Mouse (Mus musculus) midbrain, postnatal 0 days (tissue): ENCODE data around the gene Chka. TPM values are rescaled to one million over a fixed set of nuclear protein-coding genes. Genes with fewer than 3 reads are reported as not detected.

Experiments
- ATAC-seq: fragments of 200-750 bp; cut with Nextera tagmentation; 2 replicates; pipeline ENCODE4 v1.8.0; 2017; ENCODE audit warnings: moderate number of reproducible peaks, mild to moderate bottlenecking, moderate TSS enrichment, moderate library complexity; ENCODE audit not compliant: low FRiP score
- DNase-seq: peaks from one replicate; pipeline ENCODE4 v3.0.0-alpha.2; 2015; ENCODE audit warnings: low spot score
- H3K27ac ChIP-seq: fragments of 300-500 bp; sonication (generic); 2 replicates; pipeline ENCODE4 v1.5.1; 2014; ENCODE audit warnings: low read depth, mild to moderate bottlenecking, low read length, mixed read lengths
- H3K27me3 ChIP-seq: fragments of 300-500 bp; sonication (generic); 2 replicates; pipeline ENCODE4 v1.6.1; 2014; ENCODE audit warnings: low read length, control low read depth, mixed read lengths; ENCODE audit not compliant: insufficient read depth
- H3K36me3 ChIP-seq: fragments of 300-500 bp; sonication (generic); 2 replicates; pipeline ENCODE4 v1.6.1; 2014; ENCODE audit warnings: low read length, control low read depth, mixed read lengths; ENCODE audit not compliant: insufficient read depth
- H3K4me1 ChIP-seq: fragments of 300-500 bp; sonication (generic); 2 replicates; pipeline ENCODE4 v1.6.1; 2014; ENCODE audit warnings: mild to moderate bottlenecking, control low read depth, antibody characterized with exemption, low read length, mixed read lengths; ENCODE audit not compliant: insufficient read depth
- H3K4me2 ChIP-seq: fragments of 300-500 bp; sonication (generic); 2 replicates; pipeline ENCODE4 v1.6.1; 2014; ENCODE audit warnings: low read depth, mild to moderate bottlenecking, low read length, mixed read lengths; ENCODE audit not compliant: poor library complexity, severe bottlenecking
- H3K4me3 ChIP-seq: fragments of 300-500 bp; sonication (generic); 2 replicates; pipeline ENCODE4 v1.5.1; 2014; ENCODE audit warnings: low read depth, mild to moderate bottlenecking, low read length, moderate library complexity
- H3K9ac ChIP-seq: fragments of 300-500 bp; sonication (generic); replicated peaks from 2 replicates; pipeline ENCODE4 v1.6.1; 2014; ENCODE audit warnings: mild to moderate bottlenecking, low read length, moderate library complexity, mixed read lengths; ENCODE audit not compliant: poor library complexity, severe bottlenecking
- H3K9me3 ChIP-seq: fragments of 300-500 bp; sonication (generic); 2 replicates; pipeline ENCODE4 v1.6.1; 2016; ENCODE audit warnings: low read length, control low read depth
- CTCF ChIP-seq: IDR thresholded peaks from 2 replicates; pipeline ENCODE4 v1.5.1; 2016; ENCODE audit warnings: antibody characterized with exemption, mild to moderate bottlenecking
- WGBS: fragments of 180-500 bp; shearing (Covaris S2); extraction: QIAGEN DNeasy Blood & Tissue Kit; methylation state at CpG from one replicate; pipeline ENCODE4 v1.1.7; 2014; 5-methylcytosine and 5-hydroxymethylcytosine counted together
- polyA plus RNA-seq: library from polyadenylated mRNA; unstranded; fragments of >200 nt; fragmentation: Nextera tagmentation; extraction: Ambion mirVana; gene quantifications from 2 replicates; pipeline ENCODE4 v1.2.1, GENCODE M21; 2015
- total RNA-seq: library from RNA; depleted of rRNA; stranded (reverse); fragments of >200 nt; gene quantifications from 2 replicates; pipeline ENCODE4 v1.2.3, GENCODE M21; 2014

The Chka gene
- total and polyA plus RNA-seq, 2 experiments from 2014 or later = 56.3 to 62.7 TPM

DNA sequence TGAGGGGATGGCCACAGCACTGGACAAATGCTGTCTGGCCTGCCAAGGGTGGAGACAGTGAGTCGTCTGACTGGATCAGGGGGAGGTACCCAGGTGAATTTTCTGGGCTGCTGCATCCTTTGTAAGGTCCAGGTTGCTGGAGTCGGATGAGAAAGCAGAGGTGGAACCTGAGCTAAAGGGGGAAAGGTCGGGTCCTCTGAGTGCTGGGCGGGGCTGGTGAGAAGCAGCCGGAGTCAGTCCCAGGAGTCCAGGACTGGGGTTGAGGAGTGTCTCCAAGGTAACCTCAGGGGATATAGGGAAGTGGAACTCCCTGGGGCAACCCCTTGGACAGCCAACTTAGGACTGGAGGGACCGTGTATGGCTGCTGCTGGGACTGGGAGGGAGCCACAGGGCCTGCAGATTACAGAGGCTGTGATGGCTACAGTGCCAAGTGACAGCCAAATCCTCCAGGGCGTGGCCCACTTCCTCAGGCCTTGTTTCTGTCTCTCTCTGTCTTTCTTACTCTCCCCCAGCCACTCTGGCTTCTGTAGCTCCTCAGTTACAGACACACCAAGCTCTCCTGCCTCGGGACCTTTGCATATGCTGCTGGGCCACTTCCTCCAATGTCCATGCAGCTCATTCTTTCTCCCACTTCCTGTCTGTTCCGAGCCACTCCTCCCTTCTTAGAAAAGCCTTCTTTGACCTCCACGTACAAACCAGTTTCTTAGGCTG is 71.2 kb downstream of the Chka start:
- H3K9me3 ChIP-seq = no peaks in the 10 kb centered on the region

DNA sequence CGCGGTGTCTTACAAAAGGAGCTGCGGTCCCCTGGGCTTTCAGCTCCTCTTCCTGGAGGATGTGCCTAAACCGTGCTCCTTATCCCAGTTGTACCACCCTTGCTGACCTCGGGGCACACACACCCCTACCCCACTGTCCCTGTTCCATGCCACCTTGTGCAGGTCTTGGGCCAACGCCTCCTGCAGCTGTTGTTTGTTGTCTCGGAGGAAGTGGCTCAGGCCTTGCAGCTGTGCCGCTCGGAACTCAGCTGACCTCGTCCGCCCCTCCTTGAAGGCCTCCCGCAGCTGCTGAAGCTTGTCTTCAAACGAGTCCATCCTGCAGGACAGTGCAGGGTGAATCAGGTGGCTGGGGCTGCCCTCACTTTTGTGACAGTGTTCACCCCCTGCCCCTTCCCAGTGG is 72.0 kb downstream of the Chka start:
- ATAC-seq = 0 out of 2 replicates have a peak, but pooled peaks have one; percentile 13
- Histone ChIP-seq H3K36me3 (no peaks in the 10 kb centered on the region), H3K27me3 (no peaks in the 10 kb centered on the region), H3K4me1 (no peaks in the 10 kb centered on the region), H3K9ac (no peak overlapping the region), H3K27ac (no peak overlapping the region), H3K4me2 (no peak overlapping the region), H3K4me3 (no peak overlapping the region), H3K9me3 (no peaks in the 10 kb centered on the region)
- no peak for TF ChIP-seq CTCF
- DNase-seq = no peak
- 58% methylated on average over 13 of the region's 13 CpGs for WGBS

More for the DNA sequence above, 71.2 kb downstream of the Chka start:
- no peaks in the 10 kb centered on the region for H3K27me3 ChIP-seq
- WGBS = 58% methylated on average over 10 of the region's 10 CpGs
- H3K4me1 ChIP-seq = no peaks in the 10 kb centered on the region
- no peak overlapping the region for H3K4me3 ChIP-seq
- TF ChIP-seq CTCF = no peak
- H3K4me2 ChIP-seq = no peak overlapping the region
- no peak overlapping the region for H3K9ac ChIP-seq
- no peaks in the 10 kb centered on the region for H3K36me3 ChIP-seq
- no peak for DNase-seq
- ATAC-seq = no peak
- no peak overlapping the region for H3K27ac ChIP-seq

DNA sequence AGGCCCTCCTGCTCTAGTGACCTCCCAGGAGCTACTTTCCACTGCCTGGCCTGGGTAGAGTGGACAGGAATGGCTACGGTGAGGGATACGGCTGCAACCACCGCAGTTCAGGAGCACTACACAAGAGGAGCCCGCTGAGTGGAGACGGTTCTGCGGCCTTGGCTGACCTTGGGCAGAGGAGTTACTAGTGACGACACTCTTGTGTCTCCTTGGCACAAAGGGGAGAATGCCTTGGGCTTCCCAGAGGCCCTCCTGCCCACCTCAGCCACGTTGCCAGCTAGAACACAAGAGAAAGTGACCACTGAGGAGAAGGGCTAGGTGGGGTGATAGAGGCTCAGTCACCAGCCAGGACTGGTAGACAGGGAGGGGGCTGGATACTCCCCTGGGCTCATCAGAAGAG is 72.6 kb downstream of the Chka start:
- no peaks in the 10 kb centered on the region for H3K9me3 ChIP-seq
- H3K27ac ChIP-seq = no peak overlapping the region
- no peak for TF ChIP-seq CTCF
- DNase-seq = no peak
- no peak overlapping the region for H3K4me3 ChIP-seq
- no peaks in the 10 kb centered on the region for H3K4me1 ChIP-seq
- H3K4me2 ChIP-seq = no peak overlapping the region
- no peak overlapping the region for H3K9ac ChIP-seq
- no peak for ATAC-seq
- 78% methylated on average over 8 of the region's 8 CpGs for WGBS
- H3K27me3 ChIP-seq = no peaks in the 10 kb centered on the region
- H3K36me3 ChIP-seq = no peaks in the 10 kb centered on the region

DNA sequence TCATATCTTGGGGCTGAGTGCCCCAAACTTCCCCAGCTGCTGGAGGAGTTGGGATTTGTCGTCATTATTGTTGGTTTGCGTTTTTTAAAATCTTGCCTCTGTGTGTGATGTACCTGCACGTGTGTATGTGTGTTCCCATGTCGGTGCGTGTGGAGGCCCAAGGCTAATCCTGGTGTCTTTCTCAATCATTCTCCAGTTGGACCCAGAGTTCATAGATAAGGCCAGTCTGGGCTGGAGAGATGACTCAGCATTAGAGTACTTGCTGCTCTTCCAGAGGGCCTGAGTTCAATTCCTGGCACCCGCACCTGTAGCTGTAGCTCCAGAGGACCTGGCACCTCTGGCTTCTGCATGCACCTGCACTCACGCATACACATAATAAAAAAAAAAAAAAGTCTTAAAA is 73.3 kb downstream of the Chka start:
- WGBS = 93% methylated on average over 7 of the region's 7 CpGs
- no peak overlapping the region for H3K27ac ChIP-seq
- no peak overlapping the region for H3K9ac ChIP-seq
- H3K4me2 ChIP-seq = no peak overlapping the region
- H3K27me3 ChIP-seq = no peaks in the 10 kb centered on the region
- no peak overlapping the region for H3K4me3 ChIP-seq
- TF ChIP-seq CTCF = no peak
- ATAC-seq (no peak), DNase-seq (no peak)
- H3K9me3 ChIP-seq = no peaks in the 10 kb centered on the region
- H3K36me3 ChIP-seq = no peaks in the 10 kb centered on the region
- H3K4me1 ChIP-seq = no peaks in the 10 kb centered on the region

DNA sequence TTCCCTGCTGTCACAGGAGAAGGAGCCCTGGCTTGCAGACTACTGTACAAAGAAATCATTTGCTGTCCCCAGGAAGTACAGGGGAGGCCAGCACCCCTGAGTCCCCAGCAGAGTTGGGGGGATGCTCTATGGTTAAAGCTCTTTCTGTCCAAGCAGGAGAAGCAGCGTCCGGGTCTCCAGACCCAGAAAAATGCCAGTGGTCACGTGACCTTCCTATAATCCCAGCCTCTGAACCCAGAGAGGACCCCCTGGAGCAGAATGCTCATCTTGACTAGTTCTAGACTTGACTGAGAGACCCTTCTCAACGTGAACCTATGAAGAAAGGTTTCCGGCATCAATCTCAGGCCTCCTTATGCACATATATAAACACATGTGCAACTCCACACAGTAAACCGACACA is 74.3 kb downstream of the Chka start:
- TF ChIP-seq CTCF = no peak
- no peak for DNase-seq
- no peak overlapping the region for H3K27ac ChIP-seq
- 76% methylated on average over 6 of the region's 6 CpGs for WGBS
- no peaks in the 10 kb centered on the region for H3K9me3 ChIP-seq
- no peak overlapping the region for H3K4me2 ChIP-seq
- no peak overlapping the region for H3K4me3 ChIP-seq
- ATAC-seq = no peak
- H3K4me1 ChIP-seq = 0 out of 2 replicates have a peak, but pooled peaks cover 3% of the 10 kb centered on the region
- no peaks in the 10 kb centered on the region for H3K36me3 ChIP-seq
- no peaks in the 10 kb centered on the region for H3K27me3 ChIP-seq
- no peak overlapping the region for H3K9ac ChIP-seq

DNA sequence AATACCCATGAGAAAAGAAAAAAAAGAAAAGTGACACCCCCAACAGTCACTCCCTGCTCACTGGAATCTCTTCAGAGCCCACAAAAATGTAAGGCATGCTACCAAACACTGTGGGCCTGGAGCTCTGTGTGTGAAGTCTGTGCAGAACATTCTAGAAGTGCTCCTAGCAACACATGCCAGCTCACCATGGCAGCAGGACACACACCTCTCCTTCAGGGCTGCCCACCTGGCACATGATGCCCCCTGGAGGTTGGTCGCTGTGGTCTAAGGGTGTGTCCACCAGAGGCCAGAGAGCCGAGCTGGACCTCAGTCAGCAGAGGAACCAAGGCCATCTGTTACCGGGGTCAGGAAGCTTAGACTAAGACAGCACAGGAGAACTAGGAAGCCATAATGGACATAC is 74.7 kb downstream of the Chka start:
- no peak overlapping the region for H3K27ac ChIP-seq
- 68% methylated on average over 3 of the region's 3 CpGs for WGBS
- H3K9ac ChIP-seq = no peak overlapping the region
- ATAC-seq = no peak
- no peak overlapping the region for H3K4me2 ChIP-seq
- peak; percentile 14; the same call in 1 of the 2 replicates for TF ChIP-seq CTCF
- H3K4me3 ChIP-seq = no peak overlapping the region
- no peaks in the 10 kb centered on the region for H3K27me3 ChIP-seq
- DNase-seq = no peak
- no peaks in the 10 kb centered on the region for H3K9me3 ChIP-seq
- 0 out of 2 replicates have a peak, but pooled peaks cover 3% of the 10 kb centered on the region for H3K4me1 ChIP-seq
- H3K36me3 ChIP-seq = no peaks in the 10 kb centered on the region
